Mouse (Mus musculus) cerebellum, adult 2 months (tissue): ENCODE data around the gene Sec16a.

ENCODE experiments used
- CTCF ChIP-seq: fragments of 200-500 bp; IDR thresholded peaks from 2 replicates; pipeline ENCODE4 v1.5.1; 2011; ENCODE audit warnings: low read depth, mild to moderate bottlenecking, control low read depth, low read length, moderate library complexity, borderline replicate concordance; ENCODE audit not compliant: insufficient read depth
- POLR2A ChIP-seq: fragments of 200-500 bp; IDR thresholded peaks from 2 replicates; pipeline ENCODE4 v1.6.1; 2011; ENCODE audit warnings: low read length, control low read depth, borderline replicate concordance; ENCODE audit not compliant: insufficient read depth

DNA sequence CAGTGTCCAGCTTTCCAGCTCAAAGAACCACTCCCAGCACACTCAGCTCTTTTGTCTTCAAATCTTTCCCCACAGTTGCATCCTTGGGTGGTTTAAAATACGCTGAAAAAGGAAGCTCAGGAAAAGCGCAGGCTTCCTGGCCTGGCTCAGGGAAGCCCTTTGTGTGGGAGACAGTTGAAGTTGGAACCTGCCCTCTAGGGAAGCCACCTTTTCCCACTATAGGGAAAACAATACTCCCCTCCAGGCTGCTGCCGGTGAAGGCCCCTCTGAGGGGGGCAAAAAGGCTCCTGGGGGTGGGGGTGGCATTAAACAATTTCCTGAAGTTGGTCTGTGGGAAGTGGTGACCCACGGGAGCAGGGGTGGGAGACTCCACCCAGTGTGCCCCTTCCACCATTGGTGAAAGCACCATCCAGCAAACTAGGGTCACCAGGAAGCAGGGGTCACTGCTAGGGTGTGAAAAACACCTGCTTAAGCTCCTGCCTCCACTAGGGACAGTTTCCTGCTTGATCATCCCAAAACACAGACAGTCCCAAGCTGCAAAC, 45.8 kb upstream of the Sec16a start:
- no peak for TF ChIP-seq CTCF
- TF ChIP-seq POLR2A, result no peak
